Mouse (Mus musculus) lung, adult 2 months (tissue): ENCODE data around the gene Mup4.

Source experiments
- CTCF ChIP-seq: fragments of 200-500 bp; IDR thresholded peaks from 2 replicates; pipeline ENCODE4 v1.5.1; 2011; ENCODE audit warnings: mild to moderate bottlenecking, low read length, control low read depth; ENCODE audit not compliant: insufficient read depth
- POLR2A ChIP-seq: fragments of 200-500 bp; IDR thresholded peaks from 2 replicates; pipeline ENCODE4 v1.6.1; 2011; ENCODE audit warnings: low read depth, mild to moderate bottlenecking, control low read depth, low read length, borderline replicate concordance; ENCODE audit errors: extremely low read depth

GRCm38 (mm10) chr4:59925082-59925481, 35.4 kb downstream of the Mup4 start:
- TF ChIP-seq CTCF (no peak), POLR2A (no peak)
